Mouse (Mus musculus) heart, embryonic 14.5 days (tissue): ENCODE measurements around the gene Psmc2. TPM values are rescaled to one million over a fixed set of nuclear protein-coding genes. Genes with fewer than 3 reads are reported as not detected.

Source experiments
- ATAC-seq: fragments of 200-750 bp; cut with Nextera tagmentation; 2 replicates; pipeline ENCODE4 v1.8.0; 2017; ENCODE audit warnings: low read depth, moderate TSS enrichment; ENCODE audit not compliant: insufficient number of reproducible peaks, insufficient read depth, low FRiP score
- H3K27ac ChIP-seq, 2 experiments: fragments of 200-500 bp in 1 of 2; fragments of 300-500 bp in 1 of 2; sonication (generic) in 1 of 2; replicated peaks in 1 of 2; 2 replicates each; pipeline ENCODE4 v1.5.1; 2012 to 2014; ENCODE audit warnings: low read depth in 2 of 2, low read length in 2 of 2, control low read depth in 1 of 2, mild to moderate bottlenecking in 1 of 2, mixed read lengths in 1 of 2; ENCODE audit not compliant: control insufficient read depth in 1 of 2, insufficient read depth in 1 of 2
- H3K27me3 ChIP-seq: fragments of 300-500 bp; sonication (generic); 2 replicates; pipeline ENCODE4 v1.6.1; 2014; ENCODE audit warnings: mild to moderate bottlenecking, low read length, control low read depth; ENCODE audit not compliant: control insufficient read depth, insufficient read depth
- H3K36me3 ChIP-seq: fragments of 300-500 bp; sonication (generic); 2 replicates; pipeline ENCODE4 v1.6.1; 2014; ENCODE audit warnings: mild to moderate bottlenecking, control low read depth, low read length, mixed read lengths; ENCODE audit not compliant: control insufficient read depth, insufficient read depth
- H3K4me1 ChIP-seq, 2 experiments: fragments of 200-500 bp in 1 of 2; fragments of 300-500 bp in 1 of 2; sonication (generic) in 1 of 2; 2 replicates each; pipeline ENCODE4 v1.6.1; 2012 to 2014; ENCODE audit warnings: low read length in 2 of 2, control low read depth in 1 of 2, mixed read lengths in 1 of 2; ENCODE audit not compliant: control insufficient read depth in 2 of 2, insufficient read depth in 2 of 2
- H3K4me2 ChIP-seq: fragments of 300-500 bp; sonication (generic); 2 replicates; pipeline ENCODE4 v1.6.1; 2014; ENCODE audit warnings: mild to moderate bottlenecking, low read length
- H3K4me3 ChIP-seq, 2 experiments: fragments of 200-500 bp in 1 of 2; fragments of 300-500 bp in 1 of 2; sonication (generic) in 1 of 2; 2 replicates each; pipeline ENCODE4 v1.5.1; 2012 to 2014; ENCODE audit warnings: low read length in 2 of 2, mild to moderate bottlenecking in 2 of 2, control low read depth in 1 of 2, low read depth in 1 of 2, moderate library complexity in 1 of 2; ENCODE audit not compliant: control insufficient read depth in 1 of 2, insufficient read depth in 1 of 2
- H3K9ac ChIP-seq: fragments of 300-500 bp; sonication (generic); 2 replicates; pipeline ENCODE4 v1.6.1; 2014; ENCODE audit warnings: mild to moderate bottlenecking, low read length
- H3K9me3 ChIP-seq: fragments of 300-500 bp; sonication (generic); 2 replicates; pipeline ENCODE4 v1.6.1; 2016; ENCODE audit warnings: low read length, control low read depth; ENCODE audit not compliant: control insufficient read depth
- WGBS: fragments of 180-500 bp; shearing (Covaris S2); extraction: QIAGEN DNeasy Blood & Tissue Kit; methylation state at CpG from one replicate; pipeline ENCODE4 v1.1.7; 2014; 5-methylcytosine and 5-hydroxymethylcytosine counted together
- polyA plus RNA-seq: library from polyadenylated mRNA; unstranded; fragments of >200 nt; fragmentation: Nextera tagmentation; extraction: Ambion mirVana; gene quantifications from 2 replicates; pipeline ENCODE4 v1.2.1, GENCODE M21; 2014

The Psmc2 gene
- polyA plus RNA-seq, 1 experiment from 2014 or later = 136 TPM

DNA sequence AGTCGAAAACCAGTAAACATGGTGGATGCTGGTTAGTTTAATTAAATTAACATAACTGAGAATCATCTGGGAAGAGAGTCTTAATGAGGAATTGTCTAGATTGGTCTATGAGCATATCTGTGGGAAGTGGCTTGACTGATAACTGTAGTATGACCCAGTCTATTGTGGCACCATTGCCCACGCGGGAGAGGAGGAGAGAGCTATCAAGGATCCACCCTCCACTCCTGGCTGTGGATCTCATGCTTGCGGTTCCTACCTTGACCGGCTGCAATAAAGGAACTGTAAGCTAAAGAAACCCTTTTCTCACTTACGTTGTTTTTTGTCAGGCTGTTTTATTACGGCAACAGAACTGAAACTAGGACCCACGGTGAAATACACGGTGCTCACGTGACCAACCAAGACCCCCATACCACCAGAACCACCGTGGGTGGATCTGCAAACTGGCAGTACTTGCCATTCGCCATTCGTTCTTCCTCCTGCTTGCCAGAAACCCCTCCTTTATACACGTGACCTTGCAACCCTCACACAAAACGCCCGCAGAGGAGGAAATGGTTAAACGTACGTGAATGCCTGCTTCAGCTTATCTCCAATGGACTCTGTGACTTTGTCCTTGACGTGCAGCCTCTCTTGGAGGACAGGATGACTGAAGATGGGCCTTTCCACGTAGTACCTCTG, 61.7 kb downstream of the Psmc2 start:
- Histone ChIP-seq H3K9me3 (no peaks in the 10 kb centered on the region), H3K4me1 (no peaks in the 10 kb centered on the region), H3K9ac (no peak overlapping the region), H3K4me3 (no peak overlapping the region), H3K27me3 (no peaks in the 10 kb centered on the region), H3K4me2 (no peak overlapping the region), H3K27ac (no peak overlapping the region), H3K36me3 (no peaks in the 10 kb centered on the region)
- no peak for ATAC-seq
- WGBS = 72% methylated on average over 20 of the region's 20 CpGs

DNA sequence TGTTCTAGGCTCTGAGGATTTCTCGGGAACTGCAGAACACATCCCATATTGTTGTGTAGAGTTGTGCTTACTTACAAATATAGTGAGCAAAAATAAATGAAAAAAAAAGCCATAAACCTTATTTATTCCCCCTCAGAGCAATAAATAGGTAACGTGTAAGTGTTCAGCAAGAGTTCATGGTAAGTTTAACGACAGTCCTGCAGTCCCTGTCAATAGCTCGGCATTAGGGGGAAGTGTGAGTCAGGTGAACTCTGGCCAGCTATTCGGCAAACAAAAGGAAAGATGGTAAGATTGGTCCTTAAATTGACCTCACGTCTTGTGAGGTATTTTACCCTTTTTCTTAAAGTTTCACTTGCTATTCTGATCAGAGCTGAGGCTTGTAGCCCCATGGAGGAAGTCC, 62.4 kb downstream of the Psmc2 start:
- 74% methylated on average over 6 of the region's 6 CpGs for WGBS
- no peaks in the 10 kb centered on the region for H3K36me3 ChIP-seq
- ATAC-seq = no peak

DNA sequence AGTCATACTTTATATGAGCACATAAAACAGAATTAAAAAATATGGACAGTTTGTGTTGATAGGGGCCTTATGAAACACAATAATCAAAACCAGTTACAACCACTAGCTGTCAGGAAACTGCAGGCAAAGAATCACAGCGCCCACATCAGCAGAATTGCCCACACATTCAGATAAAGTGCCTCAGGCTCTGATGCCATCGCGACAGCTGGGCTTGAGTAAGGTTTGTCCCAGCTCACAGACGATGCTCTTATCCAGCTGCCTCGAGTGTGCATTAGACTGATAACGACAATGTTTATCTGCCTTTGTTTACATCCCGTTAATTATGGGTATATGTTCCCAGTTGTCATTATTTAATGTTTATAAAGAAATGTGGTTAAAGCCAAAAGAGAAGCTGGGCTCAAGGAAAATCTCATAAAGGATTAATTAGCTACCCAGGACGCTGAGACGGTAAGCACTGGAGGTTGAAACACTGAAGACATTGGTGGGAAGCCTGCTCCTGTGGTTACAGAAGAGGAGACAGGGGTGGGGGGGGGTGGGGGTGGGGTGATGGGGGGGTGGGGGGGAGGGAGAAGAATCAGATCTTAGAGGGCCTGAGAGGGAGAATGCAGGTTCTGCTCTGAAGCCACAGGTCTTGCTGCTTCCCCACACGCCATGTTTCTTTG, 66.7 kb downstream of the Psmc2 start:
- WGBS = 43% methylated on average over 10 of the region's 10 CpGs
- Histone ChIP-seq H3K4me3 (no peak overlapping the region), H3K4me1 (no peaks in the 10 kb centered on the region), H3K36me3 (no peaks in the 10 kb centered on the region), H3K4me2 (no peak overlapping the region), H3K27ac (no peak overlapping the region), H3K27me3 (no peaks in the 10 kb centered on the region), H3K9ac (no peak overlapping the region), H3K9me3 (no peaks in the 10 kb centered on the region)
- ATAC-seq = no peak

More for the DNA sequence above, 62.4 kb downstream of the Psmc2 start:
- no peak overlapping the region for H3K9ac ChIP-seq
- no peaks in the 10 kb centered on the region for H3K27me3 ChIP-seq
- no peaks in the 10 kb centered on the region for H3K9me3 ChIP-seq
- H3K27ac ChIP-seq = no peak overlapping the region
- H3K4me2 ChIP-seq = no peak overlapping the region
- no peak overlapping the region for H3K4me3 ChIP-seq
- no peaks in the 10 kb centered on the region for H3K4me1 ChIP-seq

Other genes with a start within 250 kb of the Psmc2 start
- gene Lrrc17, start 241.7 kb upstream of the Psmc2 start, polyA plus RNA-seq = 16.7 and 17.9 TPM in 2 replicates
- gene Fbxl13, start 139.6 kb upstream of the Psmc2 start, polyA plus RNA-seq = 0.19 and 0.23 TPM in 2 replicates
- 23.6 and 28.2 TPM in 2 replicates for gene Armc10, start 139.5 kb upstream of the Psmc2 start, polyA plus RNA-seq
- 8.7 and 9.4 TPM in 2 replicates for gene Napepld, start 83.9 kb upstream of the Psmc2 start, polyA plus RNA-seq
- 165 and 168 TPM in 2 replicates for gene Pmpcb, start 48.1 kb upstream of the Psmc2 start, polyA plus RNA-seq
- 48.4 and 49.2 TPM in 2 replicates for gene Dnajc2, start within 50 bp of the Psmc2 start, polyA plus RNA-seq
- not detected in 2 replicates for gene Slc26a5, start 80.3 kb downstream of the Psmc2 start, polyA plus RNA-seq